Mouse (Mus musculus) embryonic facial prominence, embryonic 11.5 days (tissue): ENCODE data around the gene Vps16. TPM values are rescaled to one million over a fixed set of nuclear protein-coding genes. Genes with fewer than 3 reads are reported as not detected.

Experiments
- ATAC-seq: fragments of 200-750 bp; cut with Nextera tagmentation; replicated peaks from 2 replicates; pipeline ENCODE4 v1.8.0; 2017; ENCODE audit warnings: low read depth; ENCODE audit not compliant: insufficient number of reproducible peaks, low FRiP score, low TSS enrichment
- DNase-seq: peaks from one replicate; pipeline ENCODE4 v3.0.0-alpha.2; 2015; ENCODE audit warnings: low spot score
- H3K27ac ChIP-seq: fragments of 300-500 bp; sonication (generic); replicated peaks from 2 replicates; pipeline ENCODE4 v1.5.1; 2014; ENCODE audit warnings: mild to moderate bottlenecking, low read depth, low read length, control low read depth
- H3K27me3 ChIP-seq: fragments of 300-500 bp; sonication (generic); 2 replicates; pipeline ENCODE4 v1.6.1; 2014; ENCODE audit warnings: mild to moderate bottlenecking, low read length, moderate library complexity, mixed read lengths; ENCODE audit not compliant: control insufficient read depth, insufficient read depth
- H3K36me3 ChIP-seq: fragments of 300-500 bp; sonication (generic); replicated peaks from 2 replicates; pipeline ENCODE4 v1.6.1; 2014; ENCODE audit warnings: low read depth, mild to moderate bottlenecking, low read length, moderate library complexity, mixed read lengths; ENCODE audit not compliant: control insufficient read depth, insufficient read depth
- H3K4me1 ChIP-seq: fragments of 300-500 bp; sonication (generic); 2 replicates; pipeline ENCODE4 v1.6.1; 2014; ENCODE audit warnings: low read length, mixed read lengths; ENCODE audit not compliant: control insufficient read depth, insufficient read depth
- H3K4me2 ChIP-seq: fragments of 300-500 bp; sonication (generic); 2 replicates; pipeline ENCODE4 v1.6.1; 2014; ENCODE audit warnings: low read depth, mild to moderate bottlenecking, control low read depth, low read length, moderate library complexity
- H3K4me3 ChIP-seq: fragments of 300-500 bp; sonication (generic); 2 replicates; pipeline ENCODE4 v1.5.1; 2014; ENCODE audit warnings: low read depth, low read length, control low read depth
- H3K9ac ChIP-seq: fragments of 300-500 bp; sonication (generic); replicated peaks from 2 replicates; pipeline ENCODE4 v1.6.1; 2014; ENCODE audit warnings: mild to moderate bottlenecking, control low read depth, low read length
- H3K9me3 ChIP-seq: fragments of 300-500 bp; sonication (generic); replicated peaks from 2 replicates; pipeline ENCODE4 v1.6.1; 2016; ENCODE audit warnings: mild to moderate bottlenecking, low read length, inconsistent platforms, mixed read lengths; ENCODE audit not compliant: control insufficient read depth
- WGBS: fragments of 180-500 bp; shearing (Covaris S2); extraction: QIAGEN DNeasy Blood & Tissue Kit; methylation state at CpG from one replicate; pipeline ENCODE4 v1.1.7; 2014; 5-methylcytosine and 5-hydroxymethylcytosine counted together
- polyA plus RNA-seq: library from polyadenylated mRNA; unstranded; fragments of >200 nt; fragmentation: Nextera tagmentation; extraction: Ambion mirVana; gene quantifications from 2 replicates; pipeline ENCODE4 v1.2.1, GENCODE M21; 2014

Vps16 gene
- polyA plus RNA-seq, 1 experiment from 2014 or later = 81.9 TPM

DNA sequence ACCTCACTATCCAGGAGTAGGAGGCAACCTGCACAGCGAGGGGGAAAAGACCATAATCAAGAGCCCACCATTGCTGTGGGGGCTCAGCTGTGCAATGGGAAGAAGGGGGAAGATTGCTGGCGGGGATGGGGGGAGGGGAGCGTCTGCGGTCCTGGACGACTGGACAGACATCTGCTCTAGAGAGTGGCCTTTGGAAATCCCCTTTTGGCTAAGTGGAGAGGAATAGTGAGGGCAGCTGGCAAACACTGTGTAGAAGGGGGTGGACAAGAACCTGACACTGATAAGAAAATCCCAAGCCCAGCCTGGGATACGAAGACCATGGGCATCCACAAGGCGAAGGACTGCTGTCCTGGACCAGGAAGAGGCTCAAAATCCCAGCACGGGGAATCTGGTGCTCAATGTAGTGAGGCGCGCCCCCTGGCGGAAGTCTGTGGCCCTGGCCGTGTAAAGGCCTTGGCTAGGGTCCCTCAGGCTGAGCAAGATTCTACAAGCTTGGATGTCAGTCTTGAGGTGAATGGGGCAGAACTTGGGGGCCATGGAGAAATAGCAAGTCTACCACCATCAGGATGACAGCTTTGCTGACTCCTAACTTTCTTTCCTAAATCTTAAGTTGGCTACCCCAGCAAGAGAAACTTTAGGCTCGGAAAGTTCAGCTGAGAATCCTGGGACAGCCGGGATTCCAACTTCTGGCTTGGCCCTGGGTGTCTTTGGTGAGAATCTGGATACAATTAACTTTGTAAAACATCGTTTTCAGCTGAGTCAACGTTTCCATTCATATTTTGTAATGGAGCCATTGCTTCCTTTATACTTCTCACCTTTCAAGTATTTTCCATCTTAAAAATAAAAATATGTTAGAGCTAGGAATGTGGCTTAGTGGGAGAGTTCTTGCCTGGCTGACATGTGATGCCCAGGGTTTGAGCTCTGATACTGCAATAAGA lies 12.3 kb upstream of the Vps16 start:
- Histone ChIP-seq H3K9ac (no peak overlapping the region), H3K4me2 (no peak overlapping the region), H3K27me3 (no peaks in the 10 kb centered on the region), H3K9me3 (no peaks in the 10 kb centered on the region), H3K36me3 (no peaks in the 10 kb centered on the region), H3K4me1 (no peaks in the 10 kb centered on the region; the same call in 1 of the 2 replicates), H3K27ac (no peak overlapping the region), H3K4me3 (no peak overlapping the region)
- DNase-seq (peak; percentile 90), ATAC-seq (peak; percentile 70)
- 33% methylated on average over 16 of the region's 16 CpGs for WGBS

DNA sequence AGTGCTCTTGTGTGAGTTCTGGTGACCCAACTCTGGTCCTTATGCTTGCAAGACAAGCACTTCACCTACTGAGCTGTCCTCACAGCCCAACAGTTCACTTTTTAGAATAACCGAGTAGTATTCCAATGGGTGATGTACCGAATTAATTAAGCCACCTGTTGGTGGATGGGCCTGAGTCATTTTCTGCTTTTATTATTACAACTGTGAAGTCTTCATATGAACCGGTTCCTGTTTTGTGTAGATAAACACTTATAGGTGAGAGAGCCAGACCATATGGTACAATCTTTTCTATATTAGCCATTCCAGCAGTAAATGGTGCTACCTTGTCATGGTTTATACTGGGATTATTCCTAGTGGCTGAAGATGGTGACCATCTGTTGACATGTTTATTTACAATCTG lies 11.4 kb upstream of the Vps16 start:
- no peak overlapping the region for H3K9ac ChIP-seq
- DNase-seq (no peak), ATAC-seq (no peak)
- no peak overlapping the region for H3K4me3 ChIP-seq
- no peaks in the 10 kb centered on the region for H3K9me3 ChIP-seq
- no peaks in the 10 kb centered on the region; the same call in 1 of the 2 replicates for H3K4me1 ChIP-seq
- WGBS = 77% methylated on average over 3 of the region's 3 CpGs
- H3K36me3 ChIP-seq = no peaks in the 10 kb centered on the region
- no peak overlapping the region for H3K27ac ChIP-seq
- H3K4me2 ChIP-seq = no peak overlapping the region
- no peaks in the 10 kb centered on the region for H3K27me3 ChIP-seq

GRCm38 (mm10) chr2:130414094-130414856 lies 9.9 kb upstream of the Vps16 start:
- peak; percentile 9 for DNase-seq
- H3K36me3 ChIP-seq = no peaks in the 10 kb centered on the region
- no peak for ATAC-seq
- H3K4me1 ChIP-seq = no peaks in the 10 kb centered on the region; the same call in 1 of the 2 replicates
- H3K4me2 ChIP-seq = no peak overlapping the region
- H3K9me3 ChIP-seq = no peaks in the 10 kb centered on the region
- no peaks in the 10 kb centered on the region for H3K27me3 ChIP-seq
- H3K27ac ChIP-seq = no peak overlapping the region
- no peak overlapping the region for H3K4me3 ChIP-seq
- 73% methylated on average over 6 of the region's 6 CpGs for WGBS
- H3K9ac ChIP-seq = no peak overlapping the region

GRCm38 (mm10) chr2:130421781-130422620 lies 2.1 kb upstream of the Vps16 start:
- H3K27ac ChIP-seq = no peak overlapping the region
- no peak overlapping the region for H3K4me2 ChIP-seq
- 0 out of 2 replicates have a peak, but pooled peaks cover 2% of the 10 kb centered on the region for H3K36me3 ChIP-seq
- DNase-seq (no peak), ATAC-seq (no peak)
- H3K9ac ChIP-seq = no peak overlapping the region
- H3K27me3 ChIP-seq = no peaks in the 10 kb centered on the region
- 97% methylated on average over 26 of the region's 26 CpGs for WGBS
- H3K4me3 ChIP-seq = no peak overlapping the region
- H3K9me3 ChIP-seq = no peaks in the 10 kb centered on the region
- H3K4me1 ChIP-seq = no peaks in the 10 kb centered on the region

GRCm38 (mm10) chr2:130423397-130424125 lies 578 bp upstream of the Vps16 start:
- Histone ChIP-seq H3K27ac (peak overlapping the region; percentile 77), H3K4me3 (peak overlapping the region; percentile 74), H3K27me3 (no peaks in the 10 kb centered on the region), H3K4me1 (no peaks in the 10 kb centered on the region), H3K9ac (peak overlapping the region; percentile 75), H3K9me3 (no peaks in the 10 kb centered on the region), H3K4me2 (peak overlapping the region; percentile 88), H3K36me3 (0 out of 2 replicates have a peak, but pooled peaks cover 2% of the 10 kb centered on the region)
- WGBS = 18% methylated on average over 49 of the region's 49 CpGs
- peak; percentile 63 for ATAC-seq
- DNase-seq = peak; percentile 81

DNA sequence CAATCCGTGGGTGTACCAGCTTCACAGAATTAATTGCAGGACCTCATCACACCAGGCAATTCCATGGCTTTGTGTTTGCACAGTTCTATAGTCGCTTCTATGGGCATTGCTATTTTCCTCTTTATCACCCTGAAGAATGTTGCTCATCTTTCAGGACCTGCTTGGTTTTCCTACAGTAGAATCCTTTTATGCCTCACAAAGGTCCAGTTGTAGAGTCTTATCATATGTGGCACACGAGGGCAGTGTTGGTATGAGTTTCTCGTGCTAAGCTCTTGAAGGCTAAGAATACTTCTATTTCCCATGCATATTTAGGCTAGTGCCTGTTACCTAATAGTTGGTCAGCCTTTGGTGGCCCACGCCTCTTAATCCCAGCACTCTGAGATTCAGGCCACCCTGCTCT lies 973 bp downstream of the Vps16 start:
- H3K9ac ChIP-seq = peak overlapping the region; percentile 75
- 58% methylated on average over 5 of the region's 5 CpGs for WGBS

DNA sequence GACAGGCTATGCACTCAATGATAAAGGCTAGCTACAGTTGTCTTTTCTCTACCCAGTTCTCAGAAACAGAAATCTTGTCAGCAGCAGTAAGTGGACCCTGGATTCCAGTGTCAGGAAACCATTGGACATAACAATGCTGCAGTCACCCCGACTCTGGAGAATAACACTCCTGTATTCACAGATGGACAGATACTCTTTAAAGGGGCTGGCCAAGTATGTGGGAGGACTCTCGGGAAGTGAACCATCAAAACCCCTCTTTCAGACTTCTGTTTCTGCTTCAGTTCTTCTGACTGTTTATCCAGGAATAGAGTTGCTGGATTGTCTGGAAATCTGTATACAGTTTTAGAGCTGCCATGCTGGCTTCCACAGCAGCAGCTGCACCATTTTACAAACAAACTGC lies 5.7 kb downstream of the Vps16 start:
- ATAC-seq (no peak), DNase-seq (no peak)
- Histone ChIP-seq H3K9ac (no peak overlapping the region), H3K27ac (no peak overlapping the region), H3K27me3 (no peaks in the 10 kb centered on the region), H3K36me3 (no peaks in the 10 kb centered on the region; the same call in 1 of the 2 replicates), H3K9me3 (no peaks in the 10 kb centered on the region), H3K4me2 (no peak overlapping the region), H3K4me3 (no peak overlapping the region), H3K4me1 (no peaks in the 10 kb centered on the region)
- 66% methylated on average over 2 of the region's 2 CpGs for WGBS

More for the DNA sequence above, 973 bp downstream of the Vps16 start:
- H3K27ac ChIP-seq = no peak overlapping the region
- H3K4me2 ChIP-seq = peak overlapping the region; percentile 88
- H3K27me3 ChIP-seq = no peaks in the 10 kb centered on the region
- no peaks in the 10 kb centered on the region for H3K36me3 ChIP-seq
- no peak for DNase-seq
- no peaks in the 10 kb centered on the region for H3K4me1 ChIP-seq
- H3K9me3 ChIP-seq = no peaks in the 10 kb centered on the region
- H3K4me3 ChIP-seq = peak overlapping the region; percentile 74
- ATAC-seq = no peak
